Mouse (Mus musculus) C2C12 (cell line): ENCODE data around the gene Nrp2. TPM values are rescaled to one million over a fixed set of nuclear protein-coding genes. Genes with fewer than 3 reads are reported as not detected.

Experiments
- H3K27me3 ChIP-seq: one replicate; pipeline ENCODE4 v1.6.1; 2011; ENCODE audit not compliant: control insufficient read depth, insufficient read depth, insufficient read length
- H3K36me3 ChIP-seq: one replicate; pipeline ENCODE4 v1.6.1; 2011; ENCODE audit not compliant: control insufficient read depth, insufficient read depth
- H3K4me3 ChIP-seq: one replicate; pipeline ENCODE4 v1.5.1; 2011; ENCODE audit warnings: mild to moderate bottlenecking, control low read depth; ENCODE audit not compliant: poor library complexity, insufficient read depth, severe bottlenecking
- H3K79me2 ChIP-seq: one replicate; pipeline ENCODE4 v1.6.1; 2011; ENCODE audit not compliant: control insufficient read depth, insufficient read depth
- H3K79me3 ChIP-seq: one replicate; pipeline ENCODE4 v1.6.1; 2011; ENCODE audit warnings: low read depth, control low read depth
- H3ac ChIP-seq: one replicate; pipeline ENCODE3; 2011; ENCODE audit warnings: low read depth; ENCODE audit not compliant: control insufficient read depth, insufficient read length
- CEBPB ChIP-seq: IDR thresholded peaks from one replicate; pipeline ENCODE4 v1.6.1; 2011; ENCODE audit warnings: low read depth, mild to moderate bottlenecking, control low read depth, moderate library complexity
- CTCF ChIP-seq: IDR thresholded peaks from one replicate; pipeline ENCODE4 v1.5.1; 2011; ENCODE audit not compliant: control insufficient read depth, insufficient read depth, insufficient read length
- FOSL1 ChIP-seq: IDR thresholded peaks from one replicate; pipeline ENCODE4 v1.8.0; 2011; ENCODE audit warnings: mild to moderate bottlenecking, low read length; ENCODE audit not compliant: poor library complexity, insufficient read depth, severe bottlenecking
- MAX ChIP-seq: IDR thresholded peaks from one replicate; pipeline ENCODE4 v1.6.1; 2011; ENCODE audit warnings: mild to moderate bottlenecking, control low read depth
- MYOD1 ChIP-seq: IDR thresholded peaks from one replicate; pipeline ENCODE4 v1.6.1; 2011; ENCODE audit warnings: low read depth; ENCODE audit not compliant: control insufficient read depth, insufficient read length
- MYOG ChIP-seq: IDR thresholded peaks from one replicate; pipeline ENCODE4 v1.6.1; 2011; ENCODE audit not compliant: control insufficient read depth, insufficient read length; ENCODE audit errors: extremely low read depth
- USF1 ChIP-seq: IDR thresholded peaks from one replicate; pipeline ENCODE4 v1.6.1; 2011; ENCODE audit warnings: low read depth, mild to moderate bottlenecking, control low read depth, moderate library complexity
- polyA plus RNA-seq: library from polyadenylated mRNA; unstranded; fragments of >200 nt; fragmentation: generic; extraction: Trizol; gene quantifications from one replicate; pipeline ENCODE4 v1.2.1, GENCODE M21; 2012; ENCODE audit warnings: missing spikeins

Nrp2 gene
- polyA plus RNA-seq, 1 experiment = 16.8 TPM

DNA sequence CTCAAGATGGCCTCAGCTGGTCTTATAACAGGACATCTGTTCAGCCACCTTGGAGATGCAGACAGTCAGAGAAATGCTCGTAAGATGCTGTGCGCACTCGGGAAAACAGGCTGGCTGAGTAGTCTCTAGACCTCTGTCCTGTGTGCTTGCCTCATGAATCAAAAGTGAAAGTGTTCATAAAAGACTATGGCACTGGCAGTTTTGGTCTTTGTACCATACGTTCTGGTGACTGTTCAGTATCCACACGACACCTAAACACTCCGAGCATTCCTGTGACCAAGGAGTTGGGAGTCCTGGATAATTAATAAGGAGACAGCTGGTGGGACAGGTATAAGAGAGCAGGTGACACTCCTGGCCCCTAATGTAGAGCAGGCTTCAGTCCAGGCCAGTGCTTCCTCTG lies 16.7 kb downstream of the Nrp2 start:
- Histone ChIP-seq H3K36me3 (peaks cover 43% of the 10 kb centered on the region), H3K27me3 (no peaks in the 10 kb centered on the region), H3K79me2 (peaks cover 69% of the 10 kb centered on the region), H3K4me3 (no peak overlapping the region), H3ac (no peak overlapping the region), H3K79me3 (peaks cover 34% of the 10 kb centered on the region)
- no peak for TF ChIP-seq MYOG
- no peak for TF ChIP-seq CEBPB
- TF ChIP-seq FOSL1 = no peak
- TF ChIP-seq USF1 = no peak
- TF ChIP-seq MYOD1 = no peak
- no peak for TF ChIP-seq MAX
- no peak for TF ChIP-seq CTCF

DNA sequence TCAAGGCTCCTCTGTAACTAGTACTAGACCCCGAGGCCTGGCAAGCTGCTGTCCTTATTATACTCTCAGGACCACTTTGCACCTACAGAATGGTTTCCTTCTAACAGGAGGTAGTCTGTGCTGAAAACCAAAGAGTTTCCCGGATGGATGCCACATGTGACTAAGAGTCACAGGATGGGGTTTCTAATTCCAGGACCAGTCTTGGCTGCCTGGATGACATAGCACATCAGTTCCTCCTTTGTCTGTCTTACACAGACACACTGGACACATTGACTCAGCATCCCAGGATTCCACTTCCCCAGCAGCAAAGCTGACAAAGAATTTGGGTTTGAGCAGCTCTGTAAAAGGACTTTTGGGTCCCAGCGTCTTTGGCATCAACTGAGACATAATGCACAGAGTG lies 17.1 kb downstream of the Nrp2 start:
- H3K4me3 ChIP-seq = no peak overlapping the region
- peaks cover 43% of the 10 kb centered on the region for H3K36me3 ChIP-seq
- TF ChIP-seq MYOG = no peak
- peak; percentile 78 for TF ChIP-seq USF1

DNA sequence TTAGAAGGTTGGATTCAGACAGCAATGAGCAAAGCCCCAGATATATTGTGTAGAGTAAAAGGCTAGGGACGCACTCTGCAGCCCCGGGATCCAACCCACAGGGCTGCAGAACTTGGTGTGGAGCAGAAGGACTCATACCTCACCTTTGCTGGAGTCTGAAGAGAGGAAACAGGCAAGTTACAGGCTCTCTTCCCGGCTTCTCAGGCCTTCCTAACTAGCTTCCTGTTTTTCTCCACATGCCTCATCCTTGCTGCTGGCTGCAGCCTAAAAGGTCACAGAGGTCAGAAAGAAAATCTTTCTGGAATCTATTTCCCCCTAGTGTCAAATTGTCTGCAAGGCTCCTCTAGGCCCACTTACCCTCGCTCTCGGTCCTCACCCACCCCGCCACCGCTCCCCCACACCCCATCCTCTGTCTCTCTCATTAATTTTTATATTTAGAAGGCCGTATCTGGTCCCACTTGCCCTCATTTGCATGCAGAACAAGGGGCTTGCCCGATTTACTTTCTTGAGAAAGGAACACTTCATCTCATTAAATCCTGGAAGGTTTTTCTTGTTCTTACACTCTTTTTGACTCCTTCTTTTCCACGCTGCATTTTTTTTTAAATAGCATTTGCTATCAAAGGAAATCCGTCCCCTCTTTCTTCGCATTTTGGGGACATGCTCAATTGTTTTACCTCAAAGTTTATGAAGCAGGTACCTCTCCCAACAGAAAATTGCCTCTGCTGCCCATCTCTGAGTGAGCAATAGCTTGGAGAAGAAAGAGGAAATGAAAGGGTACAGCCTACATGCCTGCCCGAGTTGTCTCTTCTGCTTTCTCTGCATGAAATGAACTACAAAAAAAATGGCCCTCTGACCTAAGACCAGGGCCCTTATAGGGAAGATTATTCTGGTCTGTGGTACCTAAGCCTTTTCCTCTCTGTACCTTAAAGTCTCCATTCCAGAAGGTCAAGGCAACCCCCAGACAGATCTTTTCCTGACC lies 17.9 kb downstream of the Nrp2 start:
- no peak for TF ChIP-seq USF1
- no peak for TF ChIP-seq CTCF
- no peak for TF ChIP-seq CEBPB
- no peak for TF ChIP-seq MYOG
- TF ChIP-seq FOSL1 = no peak
- H3K79me3 ChIP-seq = peaks cover 23% of the 10 kb centered on the region
- H3K79me2 ChIP-seq = peaks cover 63% of the 10 kb centered on the region
- H3K4me3 ChIP-seq = no peak overlapping the region
- H3K27me3 ChIP-seq = no peaks in the 10 kb centered on the region
- peaks cover 50% of the 10 kb centered on the region for H3K36me3 ChIP-seq
- peak overlapping the region; percentile 5 for H3ac ChIP-seq

More for the DNA sequence above, 17.1 kb downstream of the Nrp2 start:
- H3K79me3 ChIP-seq = peaks cover 31% of the 10 kb centered on the region
- H3K27me3 ChIP-seq = no peaks in the 10 kb centered on the region
- H3ac ChIP-seq = no peak overlapping the region
- H3K79me2 ChIP-seq = peaks cover 65% of the 10 kb centered on the region

DNA sequence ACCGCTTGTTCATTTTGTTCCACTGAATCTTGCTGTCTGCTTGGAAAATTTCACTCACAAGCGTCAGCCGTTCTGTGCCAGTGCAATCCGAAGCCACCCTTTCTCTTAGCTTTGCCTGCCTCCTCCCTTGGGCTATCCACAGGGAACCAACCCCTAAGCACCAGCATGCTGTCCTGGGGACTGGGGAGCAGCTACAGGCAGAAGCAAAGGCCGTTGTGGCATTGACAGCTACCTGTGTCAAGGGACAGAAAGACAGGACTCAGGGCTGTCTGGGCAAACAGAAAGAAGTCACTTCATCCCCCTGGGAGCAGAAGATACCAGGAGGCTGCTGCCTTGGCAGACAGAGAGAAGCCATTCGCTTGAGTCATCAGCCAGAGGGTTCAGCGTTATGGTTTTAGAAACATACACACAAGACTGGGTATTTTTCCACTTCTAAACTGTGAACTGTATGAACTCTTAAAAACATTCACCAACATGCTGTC lies 18.7 kb downstream of the Nrp2 start:
- H3ac ChIP-seq = peak overlapping the region; percentile 5
- H3K27me3 ChIP-seq = no peaks in the 10 kb centered on the region
- H3K4me3 ChIP-seq = no peak overlapping the region
- H3K79me3 ChIP-seq = peaks cover 20% of the 10 kb centered on the region
- H3K36me3 ChIP-seq = peaks cover 57% of the 10 kb centered on the region
- H3K79me2 ChIP-seq = peaks cover 62% of the 10 kb centered on the region
- TF ChIP-seq MAX (peak; percentile 20), MYOG (no peak), MYOD1 (no peak), CTCF (no peak), CEBPB (no peak), FOSL1 (peak; percentile 25)

DNA sequence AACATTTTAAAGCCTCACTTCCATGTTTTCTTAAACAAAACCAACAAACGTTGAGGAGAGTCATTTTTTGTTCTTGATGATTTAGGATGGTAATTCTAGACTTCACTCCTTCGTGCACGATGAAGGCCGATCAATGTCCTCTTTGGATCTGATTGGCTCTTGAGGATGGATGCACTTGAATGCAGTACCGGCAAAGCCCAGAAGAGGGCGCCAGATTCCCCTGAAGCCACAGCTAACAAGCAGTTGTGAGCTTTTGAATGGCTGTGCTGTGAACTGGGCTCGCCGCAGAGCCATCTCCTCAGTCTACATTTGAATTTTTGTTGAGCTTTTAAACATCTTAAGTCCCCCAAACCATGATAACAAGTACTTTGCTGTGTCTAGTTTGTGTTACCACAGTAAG lies 19.4 kb downstream of the Nrp2 start:
- TF ChIP-seq CEBPB (no peak), MYOD1 (no peak), CTCF (no peak), FOSL1 (no peak), MYOG (no peak), USF1 (no peak), MAX (no peak)
- H3K79me3 ChIP-seq = peaks cover 16% of the 10 kb centered on the region
- H3K27me3 ChIP-seq = no peaks in the 10 kb centered on the region
- H3K4me3 ChIP-seq = no peak overlapping the region
- peaks cover 65% of the 10 kb centered on the region for H3K36me3 ChIP-seq
- H3K79me2 ChIP-seq = peaks cover 55% of the 10 kb centered on the region
- H3ac ChIP-seq = no peak overlapping the region

DNA sequence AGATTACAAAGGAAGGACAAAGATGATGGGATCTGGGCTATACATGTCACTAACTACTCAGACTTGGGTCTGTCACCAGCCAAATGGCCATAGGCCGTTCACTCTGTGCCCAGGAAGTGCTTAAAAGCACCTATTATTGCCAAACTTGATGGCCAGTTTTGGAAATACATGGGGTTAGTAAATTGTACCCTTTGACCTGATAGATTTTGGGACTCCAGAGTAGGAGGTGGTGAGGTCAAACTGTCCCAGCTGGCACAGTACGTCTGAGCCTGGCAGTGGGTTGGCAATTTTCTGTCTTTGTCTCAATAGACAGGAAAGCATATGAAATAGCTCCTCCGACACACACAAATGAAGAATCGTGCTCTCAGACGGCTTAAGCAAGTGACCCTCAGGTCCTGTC lies 20.8 kb downstream of the Nrp2 start:
- Histone ChIP-seq H3K79me2 (peaks cover 54% of the 10 kb centered on the region), H3K79me3 (peaks cover 20% of the 10 kb centered on the region), H3ac (no peak overlapping the region), H3K27me3 (no peaks in the 10 kb centered on the region), H3K36me3 (peaks cover 70% of the 10 kb centered on the region), H3K4me3 (no peak overlapping the region)
- TF ChIP-seq MYOD1 = no peak
- TF ChIP-seq FOSL1 = no peak
- TF ChIP-seq MAX = no peak
- no peak for TF ChIP-seq CEBPB
